Mouse (Mus musculus) E14TG2a.4 (cell line): ENCODE data around the gene Nol9.

ENCODE experiments used
- CTCF ChIP-seq: conservative IDR thresholded peaks from 2 replicates; pipeline ENCODE4 v1.5.1; 2014; ENCODE audit warnings: low read length
- NANOG ChIP-seq: IDR thresholded peaks from 2 replicates; pipeline ENCODE4 v1.6.1; 2014; ENCODE audit warnings: borderline replicate concordance, low read length, mixed read lengths
- POU5F1 ChIP-seq: IDR thresholded peaks from 2 replicates; pipeline ENCODE4 v1.6.1; 2014; ENCODE audit warnings: low read length, borderline replicate concordance

- no peak for TF ChIP-seq CTCF
- TF ChIP-seq NANOG, result no peak
- TF ChIP-seq POU5F1, result no peak
Observed at GRCm38 (mm10) chr4:152067280-152067679, 28.2 kb downstream of the Nol9 start.
